Mouse (Mus musculus) neutrophil, adult 5-6 weeks (primary cell): ENCODE data around the gene Btbd11. TPM values are rescaled to one million over a fixed set of nuclear protein-coding genes. Genes with fewer than 3 reads are reported as not detected.

Experiments used
- total RNA-seq: library from RNA; stranded (forward); fragments of 200-1000 nt; gene quantifications from 2 replicates; pipeline ENCODE4 v1.2.3, GENCODE M21; 2017

The Btbd11 gene
- total RNA-seq, 1 experiment from 2014 or later: 2.3 TPM

Other genes with a start within 250 kb of the Btbd11 start
- gene Cry1, start 201.8 kb upstream of the Btbd11 start, total RNA-seq: 19.4 and 26.1 TPM in 2 replicates